In the genomic region with DNA sequence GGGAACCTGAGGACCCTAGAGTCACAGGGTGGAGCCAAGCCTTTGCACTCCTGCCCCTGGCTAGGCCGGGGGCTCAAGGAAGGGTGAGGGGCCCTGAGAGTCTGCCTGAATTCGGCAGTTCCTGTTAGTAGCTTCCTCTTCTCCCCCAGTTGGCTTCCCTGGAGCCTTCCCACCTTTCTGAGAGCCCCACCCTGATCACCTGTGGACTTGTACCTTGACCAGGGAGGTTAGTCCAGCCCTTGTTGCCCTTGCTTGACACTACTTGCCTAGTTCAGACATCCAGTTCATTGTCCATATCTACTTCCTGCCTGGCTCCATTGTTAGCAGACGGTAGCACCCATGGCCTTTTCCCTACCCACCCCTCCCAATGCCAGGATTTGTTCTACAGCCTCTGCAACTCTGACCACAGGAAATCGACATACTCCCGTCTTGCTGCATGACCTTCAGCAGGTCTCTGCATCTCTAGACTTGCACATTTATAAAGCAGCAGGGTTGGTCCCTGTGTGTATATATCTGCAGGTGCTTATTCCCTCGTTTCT, we compare ENCODE assay signal across 9 mouse cellular contexts. TPM values are rescaled to one million over a fixed set of nuclear protein-coding genes. Genes with fewer than 3 reads are reported as not detected.
DNase-seq lines count a peak whose midpoint lies in the region; ATAC-seq lines count a peak whose summit lies in the region.
"Had no signal": no experiment of that assay in that cellular context is flagged by ENCODE, and none has a peak within 500 bp of the region (broad histone marks: within the 10 kb centered on the region; RNA-seq: fewer than 3 reads in every experiment).

No protein-coding gene starts in this region.

- H3K36me3 ChIP-seq in midbrain, embryonic 10.5 days = peaks cover 54% of the 10 kb centered on the region
- H3K36me3 ChIP-seq in midbrain, embryonic 11.5 days (ENCODE audit: control insufficient read depth, insufficient read depth, low read length) = peaks cover 11% of the 10 kb centered on the region
- peaks cover 49% of the 10 kb centered on the region for H3K36me3 ChIP-seq in limb, embryonic 12.5 days
- H3K36me3 ChIP-seq in stomach, embryonic 16.5 days (ENCODE audit: control insufficient read depth, insufficient read depth, low read length) = peaks cover 19% of the 10 kb centered on the region

- peak overlapping the region; percentile 95; the same call in 1 of the 2 replicates for H3K27ac ChIP-seq in midbrain, embryonic 10.5 days (replicated peaks)
- H3K27ac ChIP-seq in midbrain, embryonic 11.5 days (ENCODE audit: low read depth, low read length) = no peak overlapping the region
- H3K27ac ChIP-seq in limb, embryonic 12.5 days = 0 out of 2 replicates have a peak overlapping the region, but pooled peaks have one; percentile 84
- H3K27ac ChIP-seq in stomach, embryonic 16.5 days (ENCODE audit: low read length) = peak overlapping the region; percentile 99

- no peak overlapping the region for H3K4me2 ChIP-seq in midbrain, embryonic 11.5 days
- no peak overlapping the region for H3K4me2 ChIP-seq in limb, embryonic 12.5 days
- H3K4me2 ChIP-seq in stomach, embryonic 16.5 days (ENCODE audit: low read depth, low read length) = peak overlapping the region; percentile 92

- DNase-seq in heart, adult 11 months = peak; percentile 94
- no peak for DNase-seq in heart, postnatal 10 days
- DNase-seq in midbrain, embryonic 10.5 days (ENCODE audit: low spot score) = no peak
- no peak for DNase-seq in midbrain, embryonic 11.5 days (ENCODE audit: low spot score, missing footprints)
- DNase-seq in ovary, postnatal 36 days (ENCODE audit: low spot score) = no peak
- no peak for DNase-seq in right cerebral cortex, postnatal 36 days (ENCODE audit: low spot score in 2 of 2)

- ATAC-seq in midbrain, embryonic 11.5 days (ENCODE audit: low FRiP score) = no peak
- ATAC-seq in limb, embryonic 12.5 days (ENCODE audit: insufficient number of reproducible peaks, insufficient read depth, low FRiP score, low TSS enrichment, low read depth) = no peak
- no peak; the same call in 1 of the 2 replicates for ATAC-seq in stomach, embryonic 16.5 days (ENCODE audit: insufficient read depth, low FRiP score)

- no peaks in the 10 kb centered on the region for H3K27me3 ChIP-seq in midbrain, embryonic 10.5 days (ENCODE audit: low read depth, poor library complexity, severe bottlenecking)
- H3K27me3 ChIP-seq in midbrain, embryonic 11.5 days (ENCODE audit: control insufficient read depth, insufficient read depth, low read length) = no peaks in the 10 kb centered on the region
- no peaks in the 10 kb centered on the region for H3K27me3 ChIP-seq in limb, embryonic 12.5 days
- no peaks in the 10 kb centered on the region for H3K27me3 ChIP-seq in stomach, embryonic 16.5 days (ENCODE audit: control insufficient read depth, insufficient read depth, low read length)

- peaks cover 37% of the 10 kb centered on the region for H3K4me1 ChIP-seq in midbrain, embryonic 10.5 days
- peaks cover 9% of the 10 kb centered on the region for H3K4me1 ChIP-seq in midbrain, embryonic 11.5 days (ENCODE audit: control insufficient read depth, insufficient read depth, low read length)
- peaks cover 8% of the 10 kb centered on the region for H3K4me1 ChIP-seq in limb, embryonic 12.5 days (replicated peaks)
- H3K4me1 ChIP-seq in stomach, embryonic 16.5 days (ENCODE audit: control insufficient read depth, insufficient read depth, low read length) = peaks cover 38% of the 10 kb centered on the region

- no peak overlapping the region for H3K9ac ChIP-seq in midbrain, embryonic 11.5 days (ENCODE audit: low read length)
- H3K9ac ChIP-seq in limb, embryonic 12.5 days (replicated peaks) = no peak overlapping the region
- H3K9ac ChIP-seq in stomach, embryonic 16.5 days (ENCODE audit: low read length) = peak overlapping the region; percentile 92; the same call in 1 of the 2 replicates

- no peaks in the 10 kb centered on the region for H3K9me3 ChIP-seq in midbrain, embryonic 10.5 days (replicated peaks)
- H3K9me3 ChIP-seq in midbrain, embryonic 11.5 days (ENCODE audit: control insufficient read depth, low read length) = no peaks in the 10 kb centered on the region
- no peaks in the 10 kb centered on the region for H3K9me3 ChIP-seq in limb, embryonic 12.5 days
- H3K9me3 ChIP-seq in stomach, embryonic 16.5 days (replicated peaks; ENCODE audit: control insufficient read depth, low read length) = no peaks in the 10 kb centered on the region

- peak overlapping the region; percentile 80; the same call in 1 of the 2 replicates for H3K4me3 ChIP-seq in midbrain, embryonic 10.5 days
- no peak overlapping the region for H3K4me3 ChIP-seq in midbrain, embryonic 11.5 days (ENCODE audit: low read depth, low read length)
- no peak overlapping the region for H3K4me3 ChIP-seq in limb, embryonic 12.5 days (replicated peaks)
- H3K4me3 ChIP-seq in stomach, embryonic 16.5 days (replicated peaks; ENCODE audit: low read length) = peak overlapping the region; percentile 81

- 84% methylated on average over 6 of the region's 6 CpGs for WGBS in midbrain, embryonic 10.5 days
- WGBS in midbrain, embryonic 11.5 days = 78% methylated on average over 6 of the region's 6 CpGs
- WGBS in limb, embryonic 12.5 days = 80% methylated on average over 6 of the region's 6 CpGs
- 40% methylated on average over 6 of the region's 6 CpGs for WGBS in stomach, embryonic 16.5 days

- intact Hi-C loops in heart, postnatal 10 days (cut with DNase I) = loop anchor here (2.0 kb wide), 2 partner anchors 15 to 31 kb away; a partner anchor contains a TSS

RNA-seq across cellular contexts. Expression of a gene that starts 2.2 kb away (rescaled TPM):
- 100 to 1,000 TPM in 1 of 2 experiments, 10 to 100 TPM in 1; 97.7 to 103 TPM for total RNA-seq in heart, postnatal 10 days (2021)
- 53.8 and 54.9 TPM in 2 replicates for polyA plus RNA-seq in midbrain, embryonic 10.5 days (2016; fragmentation: Nextera tagmentation; extraction: Ambion mirVana)
- polyA plus RNA-seq in midbrain, embryonic 11.5 days (2014; fragmentation: Nextera tagmentation; extraction: Ambion mirVana) = 41.0 and 45.2 TPM in 2 replicates
- 36.4 and 38.5 TPM in 2 replicates for polyA plus RNA-seq in limb, embryonic 12.5 days (2016; fragmentation: Nextera tagmentation; extraction: Ambion mirVana)
- 94.8 and 109 TPM in 2 replicates for polyA plus RNA-seq in stomach, embryonic 16.5 days (2015; fragmentation: Nextera tagmentation; extraction: Ambion mirVana)

RNA-seq across cellular contexts. Expression of a gene that starts 4.5 kb away (rescaled TPM):
- total RNA-seq in heart, postnatal 10 days (2021) = 1 to 10 TPM; 3.6 to 4.6 TPM
- polyA plus RNA-seq in midbrain, embryonic 10.5 days (2016; fragmentation: Nextera tagmentation; extraction: Ambion mirVana) = 0.68 and 1.1 TPM in 2 replicates
- polyA plus RNA-seq in midbrain, embryonic 11.5 days (2014; fragmentation: Nextera tagmentation; extraction: Ambion mirVana) = 0.57 and 0.86 TPM in 2 replicates
- 1.3 and 2.4 TPM in 2 replicates for polyA plus RNA-seq in limb, embryonic 12.5 days (2016; fragmentation: Nextera tagmentation; extraction: Ambion mirVana)
- polyA plus RNA-seq in stomach, embryonic 16.5 days (2015; fragmentation: Nextera tagmentation; extraction: Ambion mirVana) = 11.1 and 15.4 TPM in 2 replicates

RNA-seq across cellular contexts. Expression of a gene that starts 15.2 kb away (rescaled TPM):
- total RNA-seq in heart, postnatal 10 days (2021) = 10 to 100 TPM; 61.9 to 71.7 TPM
- 41.0 and 60.5 TPM in 2 replicates for polyA plus RNA-seq in midbrain, embryonic 10.5 days (2016; fragmentation: Nextera tagmentation; extraction: Ambion mirVana)
- polyA plus RNA-seq in midbrain, embryonic 11.5 days (2014; fragmentation: Nextera tagmentation; extraction: Ambion mirVana) = 87.8 and 91.5 TPM in 2 replicates
- 104 and 126 TPM in 2 replicates for polyA plus RNA-seq in limb, embryonic 12.5 days (2016; fragmentation: Nextera tagmentation; extraction: Ambion mirVana)
- 60.6 and 65.9 TPM in 2 replicates for polyA plus RNA-seq in stomach, embryonic 16.5 days (2015; fragmentation: Nextera tagmentation; extraction: Ambion mirVana)

RNA-seq across cellular contexts. Expression of a gene that starts 19.7 kb away (rescaled TPM):
- total RNA-seq in heart, postnatal 10 days (2021) = under 1 TPM; 0.29 to 0.35 TPM
- 0.42 and 0.64 TPM in 2 replicates for polyA plus RNA-seq in midbrain, embryonic 10.5 days (2016; fragmentation: Nextera tagmentation; extraction: Ambion mirVana)
- 0.20 and 0.43 TPM in 2 replicates for polyA plus RNA-seq in midbrain, embryonic 11.5 days (2014; fragmentation: Nextera tagmentation; extraction: Ambion mirVana)
- 0.50 and 0.68 TPM in 2 replicates for polyA plus RNA-seq in limb, embryonic 12.5 days (2016; fragmentation: Nextera tagmentation; extraction: Ambion mirVana)
- polyA plus RNA-seq in stomach, embryonic 16.5 days (2015; fragmentation: Nextera tagmentation; extraction: Ambion mirVana) = 0.27 and 0.47 TPM in 2 replicates
- total RNA-seq: common myeloid progenitor, adult 5-6 weeks had no signal

RNA-seq across cellular contexts. Expression of a gene that starts 30.7 kb away (rescaled TPM):
- 10 to 100 TPM; 53.2 to 58.2 TPM for total RNA-seq in heart, postnatal 10 days (2021)
- 376 and 407 TPM in 2 replicates for polyA plus RNA-seq in midbrain, embryonic 10.5 days (2016; fragmentation: Nextera tagmentation; extraction: Ambion mirVana)
- 335 and 336 TPM in 2 replicates for polyA plus RNA-seq in midbrain, embryonic 11.5 days (2014; fragmentation: Nextera tagmentation; extraction: Ambion mirVana)
- 378 and 401 TPM in 2 replicates for polyA plus RNA-seq in limb, embryonic 12.5 days (2016; fragmentation: Nextera tagmentation; extraction: Ambion mirVana)
- polyA plus RNA-seq in stomach, embryonic 16.5 days (2015; fragmentation: Nextera tagmentation; extraction: Ambion mirVana) = 180 and 192 TPM in 2 replicates

Comparison
In these comparisons a context has a peak if more than half of its experiments do, and no peak if none do; other contexts are left out.
1. H3K4me3 ChIP-seq: peak in midbrain, embryonic 10.5 days (single experiment) and stomach, embryonic 16.5 days (single experiment); none in midbrain, embryonic 11.5 days (single experiment) and limb, embryonic 12.5 days (single experiment).